Mouse (Mus musculus) frontal cortex, postnatal 14 days (tissue): Measurements from ENCODE around the gene Tmcc1.
"Not testable (repeated sequence)": the region's sequence is repeated elsewhere in the genome, so short reads cannot be mapped to it uniquely, and the experiment has no call there.

Experiments used
- DNase-seq, 2 experiments: peaks; one replicate each; pipeline ENCODE4 v3.0.0; 2022; ENCODE audit warnings: low spot score in 2 of 2

The Tmcc1 gene

DNA sequence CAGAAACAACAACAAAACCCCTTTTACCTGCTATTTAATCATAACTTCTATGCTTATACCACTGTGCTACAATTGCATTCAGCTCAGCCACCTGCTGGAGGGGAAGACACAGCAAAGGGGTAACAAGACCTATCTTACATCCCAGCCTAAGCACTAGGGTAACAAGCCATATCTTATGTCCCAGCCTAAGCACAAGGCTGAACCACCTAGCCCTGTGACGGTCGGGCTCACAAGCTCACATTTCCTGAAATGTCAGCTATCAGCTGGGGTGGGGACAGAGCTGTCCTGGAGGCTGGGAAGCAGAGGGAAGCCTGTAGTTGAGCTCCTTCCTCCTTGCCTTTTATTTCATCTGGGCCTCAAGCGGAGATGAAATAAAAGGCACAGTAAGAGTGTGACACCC is 115.7 kb downstream of the Tmcc1 start:
- no peak for DNase-seq

DNA sequence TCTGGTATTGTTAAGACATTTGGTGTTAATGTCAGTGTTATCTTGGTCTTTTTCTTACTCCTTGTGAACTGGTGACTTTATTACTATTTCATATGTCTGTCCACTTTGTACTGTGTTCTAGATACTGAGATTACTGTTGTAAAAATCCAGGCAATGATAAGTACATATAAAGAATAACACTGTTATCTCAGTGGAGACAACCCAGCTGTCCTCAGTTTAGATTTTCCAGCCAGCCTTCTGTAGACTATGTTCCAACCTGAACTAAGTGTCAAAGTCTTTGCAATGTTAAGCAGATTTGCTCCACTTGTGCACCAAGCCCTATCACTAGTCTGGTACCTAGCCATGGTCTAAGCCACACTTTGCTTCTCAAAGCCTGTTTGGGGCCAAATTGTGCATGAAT is 118.4 kb downstream of the Tmcc1 start:
- no peak for DNase-seq

DNA sequence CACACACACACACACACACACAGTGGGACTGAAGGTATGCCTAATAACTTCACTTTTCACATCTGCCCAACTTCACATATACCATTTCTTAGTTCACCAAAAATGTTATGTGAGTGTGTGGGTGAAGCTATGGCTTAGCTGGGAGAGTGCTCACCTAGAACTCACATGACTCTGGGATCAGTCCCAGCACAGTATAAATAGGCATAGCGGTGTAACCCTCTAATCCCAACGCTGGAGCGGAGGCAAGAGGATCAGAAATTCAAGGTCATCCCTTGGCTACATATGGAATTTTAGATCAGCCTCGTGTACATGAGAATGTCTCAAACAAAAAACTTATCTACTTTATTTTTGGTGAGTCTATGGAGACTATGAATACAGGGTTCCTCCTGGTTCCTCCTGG is 119.7 kb downstream of the Tmcc1 start:
- DNase-seq, result no peak

DNA sequence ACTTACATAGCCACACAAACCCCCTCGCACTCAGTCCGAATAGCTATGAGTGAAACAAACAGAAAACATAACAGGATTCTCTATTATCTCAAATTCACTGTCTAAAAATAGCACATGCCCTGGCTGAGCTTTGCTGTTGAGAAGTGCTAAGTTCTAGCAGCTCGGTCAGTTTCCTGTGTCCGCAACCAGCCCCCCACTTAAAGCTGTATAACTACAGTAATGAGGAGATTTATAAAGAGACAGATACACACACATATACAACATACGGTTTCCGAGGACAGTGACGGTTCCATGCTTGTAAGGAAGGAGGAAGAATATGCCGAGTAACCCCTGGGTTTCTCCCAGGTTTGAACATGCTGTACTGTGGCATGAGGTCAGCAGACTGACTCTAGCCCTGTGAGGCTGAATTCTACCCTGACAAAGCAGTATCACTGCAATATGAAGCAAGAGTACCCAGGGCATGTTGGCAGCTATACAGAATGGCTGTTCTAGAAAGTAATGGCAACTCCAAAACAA is 120.5 kb downstream of the Tmcc1 start:
- no peak for DNase-seq

DNA sequence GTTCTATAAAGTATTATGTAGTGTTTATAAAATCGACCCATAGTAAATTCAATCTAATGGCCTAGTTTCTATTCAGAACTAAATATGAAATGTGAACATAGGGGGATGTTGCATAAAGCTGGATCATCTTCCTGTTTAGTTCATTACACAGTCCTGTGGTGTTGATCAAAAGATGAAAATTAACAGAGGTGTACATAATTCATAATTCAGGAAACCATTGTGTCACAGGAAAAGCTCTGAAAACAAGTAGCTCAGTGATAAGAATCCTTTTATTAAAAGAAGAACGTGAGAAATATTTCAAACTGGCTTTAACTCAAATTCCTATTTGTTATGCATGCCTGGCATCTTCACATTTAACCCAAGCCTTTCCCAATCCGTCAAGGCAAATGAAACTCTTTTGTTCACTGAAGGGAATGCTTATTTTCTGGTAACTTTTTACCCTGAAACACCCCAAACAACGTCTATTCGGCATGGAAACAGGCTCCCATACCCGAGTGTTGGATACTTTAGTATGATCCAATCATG is 121.0 kb downstream of the Tmcc1 start:
- DNase-seq, result no peak

- no peak for DNase-seq
These were observed 121.5 kb downstream of the Tmcc1 start for GRCm38 (mm10) chr6:116071781-116072180.

DNA sequence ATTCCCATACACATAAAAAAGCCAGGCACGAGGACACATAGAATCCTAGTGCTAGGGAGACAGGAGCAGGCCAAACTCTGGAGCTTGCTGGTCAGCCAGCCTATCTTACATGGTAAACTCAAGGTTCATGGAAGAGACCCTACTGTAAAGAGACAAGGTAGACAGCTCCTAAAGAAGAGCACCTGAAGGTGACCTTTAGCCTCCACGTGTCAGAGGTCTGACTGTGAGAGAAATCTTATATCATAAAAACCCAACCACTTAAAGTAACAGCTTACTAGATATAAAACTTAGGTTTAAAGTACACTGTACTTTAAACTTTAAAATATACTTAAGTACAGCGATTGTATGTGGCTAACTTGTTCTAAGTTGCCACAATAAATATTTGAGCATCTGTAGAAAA is 122.7 kb downstream of the Tmcc1 start:
- no peak for DNase-seq

DNA sequence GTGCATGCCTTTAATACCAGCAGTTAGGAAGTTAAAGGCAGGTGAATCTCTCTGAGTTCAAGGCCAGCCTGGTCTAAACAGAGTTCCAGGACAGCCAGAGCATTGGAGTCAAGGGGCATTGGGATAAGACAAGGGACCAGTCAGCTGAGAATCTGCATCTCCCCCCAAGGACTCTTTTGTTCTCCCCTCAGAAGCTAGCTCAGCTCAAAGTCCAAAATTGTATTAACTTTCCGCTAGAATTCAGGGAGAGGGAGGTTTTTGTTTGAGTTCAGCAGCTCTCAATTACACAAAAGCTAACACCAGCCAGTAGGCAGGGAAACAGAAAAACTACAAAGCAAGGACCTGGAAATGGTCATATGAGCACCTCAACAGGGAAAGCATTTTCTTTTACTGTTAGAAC is 129.8 kb downstream of the Tmcc1 start:
- no peak for DNase-seq

- not testable (repeated sequence) for DNase-seq
These were observed 133.7 kb downstream of the Tmcc1 start for GRCm38 (mm10) chr6:116059542-116059941.

- no peak for DNase-seq
These were observed 134.6 kb downstream of the Tmcc1 start for GRCm38 (mm10) chr6:116058541-116059300.

DNA sequence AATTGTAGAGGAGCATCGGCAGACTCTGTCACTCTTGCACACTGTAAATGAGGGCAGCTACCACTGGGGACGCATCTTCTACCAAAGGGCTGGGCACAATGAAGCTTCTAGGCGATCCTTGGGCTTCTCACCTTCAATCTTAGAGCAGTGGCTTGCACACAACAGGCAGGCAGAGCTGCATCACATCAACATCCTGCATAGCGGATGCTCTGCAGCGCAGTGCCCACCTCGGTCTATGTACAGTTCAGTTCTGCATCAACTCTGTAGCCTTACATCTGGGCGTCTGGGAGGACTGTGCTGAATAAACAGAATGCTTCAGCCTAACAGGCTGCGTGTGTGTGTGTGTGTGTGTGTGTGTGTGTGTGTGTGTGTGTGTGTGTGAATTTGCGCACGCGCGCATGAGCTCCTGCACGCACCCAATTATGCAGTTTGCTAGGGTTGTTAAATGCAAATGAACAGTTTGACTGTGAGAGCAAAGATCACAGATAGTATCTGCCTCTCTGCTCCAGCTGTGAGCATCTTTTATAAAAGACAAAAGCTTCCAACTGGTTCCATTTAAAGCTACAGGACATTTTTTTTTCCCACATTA is 136.5 kb downstream of the Tmcc1 start:
- DNase-seq, result peak; percentile 40 to 54

- DNase-seq, result no peak
These were observed 137.5 kb downstream of the Tmcc1 start for GRCm38 (mm10) chr6:116055766-116056165.

- DNase-seq, result peak; percentile 23 to 33
These were observed 138.2 kb downstream of the Tmcc1 start for GRCm38 (mm10) chr6:116055001-116055471.

- DNase-seq, result no peak
These were observed 145.4 kb downstream of the Tmcc1 start for GRCm38 (mm10) chr6:116047896-116048295.

DNA sequence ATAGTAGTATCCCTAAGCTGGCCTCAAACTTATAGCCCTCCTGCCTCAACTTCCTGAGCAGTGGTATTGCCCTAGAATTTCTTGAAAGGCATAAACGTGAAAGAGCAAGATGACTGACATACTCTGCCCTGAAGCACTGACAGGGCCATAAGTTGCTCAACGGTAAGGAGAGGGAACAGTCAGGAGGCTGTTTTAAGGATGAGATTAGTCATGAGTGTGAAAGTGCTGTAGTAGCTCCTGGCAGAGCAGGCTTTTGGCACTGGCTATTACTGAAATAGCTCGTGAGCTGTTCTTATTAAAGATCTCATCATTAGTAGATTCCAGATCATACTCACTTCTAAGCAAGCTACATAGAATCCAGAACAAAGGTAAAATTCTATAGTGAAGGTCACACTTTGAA is 145.9 kb downstream of the Tmcc1 start:
- no peak for DNase-seq

DNA sequence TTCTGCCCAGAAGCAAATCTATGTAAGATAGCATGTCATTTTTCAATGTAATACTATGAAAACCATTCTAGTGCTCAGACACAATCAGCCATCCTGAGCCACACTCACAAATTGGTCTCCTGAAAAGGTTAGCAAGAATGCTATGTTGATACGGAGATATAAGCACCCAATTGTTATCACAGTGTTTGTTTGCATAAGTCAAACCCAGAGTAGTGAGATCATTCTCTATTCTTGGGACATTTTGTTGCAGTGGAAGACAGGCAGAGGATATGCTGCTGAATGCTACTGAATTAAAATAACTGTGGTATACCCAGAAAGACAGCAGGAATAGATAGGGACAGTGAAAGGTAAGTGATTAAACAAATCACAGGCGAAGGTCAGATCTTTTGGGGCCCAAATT is 149.2 kb downstream of the Tmcc1 start:
- DNase-seq, result no peak

DNA sequence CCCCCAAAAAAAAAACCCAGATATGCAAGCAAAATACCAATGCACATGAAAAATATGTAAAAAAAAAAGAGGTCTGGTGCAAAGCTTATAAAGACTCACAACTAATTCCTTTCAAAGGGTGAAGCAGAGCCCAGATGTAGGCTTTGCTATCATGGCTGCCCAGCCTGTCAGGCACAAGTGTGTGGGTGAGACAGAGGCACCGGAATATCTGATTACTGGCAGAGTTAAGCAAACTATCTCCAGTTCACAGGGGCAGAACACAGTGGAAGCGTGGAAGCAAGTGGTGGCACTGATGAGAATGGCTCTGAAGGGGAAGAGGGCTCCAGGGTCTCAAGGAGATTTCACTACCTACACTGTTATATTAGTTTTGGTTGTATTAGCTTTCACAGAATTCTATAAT is 155.1 kb downstream of the Tmcc1 start:
- DNase-seq, result no peak

DNA sequence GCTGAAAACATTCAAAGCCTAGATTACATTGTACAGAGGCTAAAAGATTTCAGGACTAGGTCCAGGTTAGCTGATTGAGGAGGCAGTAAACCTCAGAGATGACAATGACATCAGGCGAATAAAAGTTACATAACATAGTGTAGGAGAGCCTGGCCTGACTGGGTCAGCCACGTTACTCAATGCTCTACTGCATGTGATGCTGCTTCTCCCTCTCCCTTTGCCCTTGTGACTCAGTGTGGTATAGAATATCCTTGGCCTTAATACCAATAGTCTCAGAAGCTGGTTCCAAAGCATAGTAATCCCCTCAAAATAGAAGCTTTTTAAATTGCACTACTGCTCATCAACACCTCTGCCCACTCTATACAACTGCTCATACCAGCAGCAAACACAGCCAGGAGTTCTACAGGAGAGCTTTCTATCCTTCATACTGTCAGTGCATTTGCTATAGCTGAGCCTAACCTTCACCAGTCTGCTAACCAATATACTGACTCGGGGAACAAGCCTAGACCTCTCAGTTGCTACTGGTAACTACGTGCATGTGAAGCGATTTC is 155.9 kb downstream of the Tmcc1 start:
- DNase-seq, result no peak

DNA sequence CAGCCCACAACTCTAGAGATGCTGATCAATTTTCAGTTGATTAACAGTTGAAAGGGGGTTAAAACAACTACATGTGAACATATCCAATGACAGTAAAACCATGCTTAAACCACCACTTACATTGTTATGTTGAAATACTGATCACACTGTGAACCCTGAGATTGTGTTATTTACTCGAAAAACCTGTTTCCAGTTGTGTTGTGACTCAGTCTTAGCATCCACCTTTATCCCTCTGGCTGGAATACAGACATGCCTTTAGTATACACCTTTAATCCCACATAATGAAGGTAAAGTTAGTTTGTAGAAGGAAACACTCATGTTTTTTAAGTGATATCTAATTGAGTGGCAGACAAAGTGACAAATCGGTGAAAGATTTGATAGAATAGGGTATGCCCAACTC is 156.7 kb downstream of the Tmcc1 start:
- no peak for DNase-seq

DNA sequence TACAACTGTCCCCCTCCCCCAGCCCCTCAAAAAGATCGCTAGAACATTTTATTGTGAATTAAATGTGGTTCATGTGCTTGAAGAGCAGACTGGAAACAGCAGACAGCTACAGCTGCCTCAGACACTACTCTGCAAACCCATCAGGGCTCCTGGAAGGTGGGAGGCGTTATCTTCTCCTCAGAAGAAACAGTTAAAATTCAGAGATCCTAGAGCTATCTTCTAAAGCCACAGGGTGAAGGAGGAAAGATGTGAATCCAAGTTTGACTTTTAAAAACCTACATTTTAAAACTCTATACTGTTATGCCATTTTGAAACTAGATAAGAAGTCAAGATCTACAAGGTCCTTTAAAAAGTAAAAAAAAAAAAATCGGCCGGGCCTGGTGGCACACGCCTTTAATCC is 162.2 kb downstream of the Tmcc1 start:
- DNase-seq, result no peak

DNA sequence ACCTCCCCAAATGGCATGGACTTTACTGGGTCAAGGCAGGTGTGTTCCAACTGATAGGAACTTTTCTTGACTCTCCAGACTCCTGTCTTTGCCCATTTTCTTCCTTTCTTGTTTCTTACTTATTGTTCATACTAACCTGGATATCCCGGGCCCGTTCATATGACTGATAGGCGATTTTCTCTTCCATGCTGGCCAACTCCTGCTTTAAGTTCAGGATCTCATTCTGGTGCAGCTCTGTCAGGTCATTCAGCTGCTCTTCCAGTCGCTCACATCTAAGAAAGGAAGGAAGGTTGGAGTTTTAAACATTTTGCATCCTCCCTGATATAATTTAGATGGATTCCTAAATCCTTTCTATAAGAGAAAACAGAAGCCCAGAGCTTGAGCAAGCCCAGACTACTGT is 168.6 kb downstream of the Tmcc1 start:
- DNase-seq, result no peak

GRCm38 (mm10) chr6:116021961-116022485 is 171.3 kb downstream of the Tmcc1 start:
- no peak for DNase-seq

DNA sequence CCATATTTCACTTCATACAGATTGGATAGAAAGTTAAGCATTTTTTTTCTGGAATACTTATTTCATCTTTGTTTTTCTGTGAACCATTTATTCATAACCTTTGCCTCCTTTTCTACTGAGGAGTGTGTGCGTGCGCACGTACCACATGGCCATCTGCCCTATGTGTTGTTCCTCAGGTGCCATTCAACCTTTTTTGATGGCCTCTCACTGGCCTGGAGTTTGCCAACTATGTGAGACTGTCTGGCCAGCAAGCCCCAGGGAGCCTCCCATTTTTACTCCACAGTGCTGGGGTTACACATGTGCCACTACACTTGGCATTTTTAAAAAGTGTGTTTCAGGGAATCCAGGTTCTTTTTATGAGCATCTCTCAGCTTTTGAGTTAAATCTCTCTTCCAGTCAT is 177.4 kb downstream of the Tmcc1 start:
- DNase-seq, result no peak
